Mouse (Mus musculus) kidney, postnatal 0 days (tissue): ENCODE measurements around the gene Macrod2. TPM values are rescaled to one million over a fixed set of nuclear protein-coding genes. Genes with fewer than 3 reads are reported as not detected.

ENCODE experiments used
- ATAC-seq: fragments of 200-750 bp; cut with Nextera tagmentation; replicated peaks from 2 replicates; pipeline ENCODE4 v1.8.0; 2017; ENCODE audit warnings: low read depth, moderate number of reproducible peaks, moderate TSS enrichment, moderate library complexity; ENCODE audit not compliant: low FRiP score
- DNase-seq: peaks from one replicate; pipeline ENCODE4 v3.0.0-alpha.2; 2016; ENCODE audit warnings: low spot score
- H3K27ac ChIP-seq: fragments of 300-500 bp; sonication (generic); 2 replicates; pipeline ENCODE4 v1.5.1; 2014; ENCODE audit warnings: mild to moderate bottlenecking
- H3K27me3 ChIP-seq: fragments of 300-500 bp; sonication (generic); 2 replicates; pipeline ENCODE4 v1.6.1; 2014; ENCODE audit warnings: low read length, mixed read lengths; ENCODE audit not compliant: insufficient read depth
- H3K36me3 ChIP-seq: fragments of 300-500 bp; sonication (generic); 2 replicates; pipeline ENCODE4 v1.6.1; 2014; ENCODE audit warnings: low read length, mixed read lengths; ENCODE audit not compliant: insufficient read depth
- H3K4me1 ChIP-seq: fragments of 300-500 bp; sonication (generic); replicated peaks from 2 replicates; pipeline ENCODE4 v1.6.1; 2014; ENCODE audit warnings: antibody characterized with exemption, low read length, mixed read lengths; ENCODE audit not compliant: insufficient read depth
- H3K4me2 ChIP-seq: fragments of 300-500 bp; sonication (generic); 2 replicates; pipeline ENCODE4 v1.6.1; 2014; ENCODE audit warnings: mild to moderate bottlenecking, low read length, moderate library complexity, mixed read lengths
- H3K4me3 ChIP-seq: fragments of 300-500 bp; sonication (generic); replicated peaks from 2 replicates; pipeline ENCODE4 v1.5.1; 2014; ENCODE audit warnings: low read depth, low read length
- H3K9ac ChIP-seq: fragments of 300-500 bp; sonication (generic); 2 replicates; pipeline ENCODE4 v1.6.1; 2014; ENCODE audit warnings: low read depth, low read length
- H3K9me3 ChIP-seq: fragments of 300-500 bp; sonication (generic); replicated peaks from 2 replicates; pipeline ENCODE4 v1.6.1; 2016; ENCODE audit warnings: low read length, inconsistent platforms, mixed read lengths
- CTCF ChIP-seq: IDR thresholded peaks from 2 replicates; pipeline ENCODE4 v1.5.1; 2016; ENCODE audit warnings: antibody characterized with exemption, low read depth, mild to moderate bottlenecking, moderate library complexity
- WGBS: fragments of 180-500 bp; shearing (Covaris S2); extraction: QIAGEN DNeasy Blood & Tissue Kit; methylation state at CpG from one replicate; pipeline ENCODE4 v1.1.7; 2014; 5-methylcytosine and 5-hydroxymethylcytosine counted together
- polyA plus RNA-seq: library from polyadenylated mRNA; unstranded; fragments of >200 nt; fragmentation: Nextera tagmentation; extraction: Ambion mirVana; gene quantifications from 2 replicates; pipeline ENCODE4 v1.2.1, GENCODE M21; 2015

Macrod2 gene
- polyA plus RNA-seq, 1 experiment from 2014 or later = 28.6 TPM

DNA sequence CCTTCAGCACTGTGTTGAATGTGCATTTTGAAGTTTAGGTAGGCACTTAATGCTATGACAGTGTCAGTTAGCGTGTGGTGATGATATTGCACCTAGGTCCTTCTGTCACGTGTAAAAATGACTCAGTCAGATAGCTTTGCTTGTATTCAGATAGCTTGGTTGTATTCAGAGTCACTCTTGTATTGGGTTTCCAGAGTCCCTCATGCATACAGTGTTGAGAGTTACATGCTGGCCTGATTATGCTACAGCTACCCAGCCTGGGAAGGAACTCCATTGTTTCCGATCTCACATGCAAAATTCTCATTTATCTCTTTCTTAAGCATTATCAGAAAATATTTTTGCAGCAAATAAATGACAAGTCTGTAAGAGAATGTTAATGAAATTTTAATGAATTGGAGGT lies 1187.3 kb downstream of the Macrod2 start:
- no peak for TF ChIP-seq CTCF
- no peak overlapping the region for H3K4me3 ChIP-seq
- H3K27me3 ChIP-seq = no peaks in the 10 kb centered on the region
- H3K27ac ChIP-seq = no peak overlapping the region
- H3K4me2 ChIP-seq = no peak overlapping the region
- WGBS = 58% methylated on average over 3 of the region's 3 CpGs
- no peak for DNase-seq
- no peaks in the 10 kb centered on the region for H3K36me3 ChIP-seq
- no peak overlapping the region for H3K9ac ChIP-seq
- H3K9me3 ChIP-seq = no peaks in the 10 kb centered on the region
- no peak for ATAC-seq
- no peaks in the 10 kb centered on the region for H3K4me1 ChIP-seq

- Histone ChIP-seq H3K36me3 (no peaks in the 10 kb centered on the region), H3K4me3 (no peak overlapping the region), H3K27me3 (no peaks in the 10 kb centered on the region), H3K4me2 (no peak overlapping the region), H3K27ac (no peak overlapping the region), H3K9ac (no peak overlapping the region), H3K4me1 (no peaks in the 10 kb centered on the region), H3K9me3 (no peaks in the 10 kb centered on the region)
- WGBS = 17% methylated on average over 4 of the region's 4 CpGs
- ATAC-seq (no peak), DNase-seq (no peak)
- no peak for TF ChIP-seq CTCF
Observed at GRCm38 (mm10) chr2:141582933-141583332, 1187.8 kb downstream of the Macrod2 start.

DNA sequence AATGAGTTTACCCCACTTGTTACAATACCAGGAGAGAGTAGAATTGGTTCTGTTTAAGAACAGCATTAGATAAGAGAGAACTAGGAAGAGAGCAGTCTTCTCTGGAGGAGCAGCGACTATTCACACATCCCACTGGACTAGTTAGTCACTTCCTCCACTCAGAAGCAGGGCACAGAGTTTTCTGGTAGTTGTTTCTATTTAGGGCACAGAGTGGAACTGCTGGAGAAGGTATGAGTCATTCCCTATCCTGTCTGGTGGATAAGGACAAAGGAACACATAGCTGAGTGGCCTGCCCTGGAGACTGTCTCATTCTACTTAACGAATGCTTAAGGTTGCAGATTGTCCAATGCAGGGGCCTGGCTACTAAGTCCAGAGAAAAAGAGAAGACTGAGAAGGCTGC lies 1192.2 kb downstream of the Macrod2 start:
- H3K27ac ChIP-seq = no peak overlapping the region
- TF ChIP-seq CTCF = no peak
- H3K4me2 ChIP-seq = no peak overlapping the region
- DNase-seq (peak; percentile 25), ATAC-seq (no peak)
- no peaks in the 10 kb centered on the region for H3K9me3 ChIP-seq
- no peaks in the 10 kb centered on the region for H3K36me3 ChIP-seq
- WGBS = 85% methylated on average over 2 of the region's 2 CpGs
- no peaks in the 10 kb centered on the region for H3K4me1 ChIP-seq
- no peak overlapping the region for H3K9ac ChIP-seq
- H3K27me3 ChIP-seq = no peaks in the 10 kb centered on the region
- H3K4me3 ChIP-seq = no peak overlapping the region

DNA sequence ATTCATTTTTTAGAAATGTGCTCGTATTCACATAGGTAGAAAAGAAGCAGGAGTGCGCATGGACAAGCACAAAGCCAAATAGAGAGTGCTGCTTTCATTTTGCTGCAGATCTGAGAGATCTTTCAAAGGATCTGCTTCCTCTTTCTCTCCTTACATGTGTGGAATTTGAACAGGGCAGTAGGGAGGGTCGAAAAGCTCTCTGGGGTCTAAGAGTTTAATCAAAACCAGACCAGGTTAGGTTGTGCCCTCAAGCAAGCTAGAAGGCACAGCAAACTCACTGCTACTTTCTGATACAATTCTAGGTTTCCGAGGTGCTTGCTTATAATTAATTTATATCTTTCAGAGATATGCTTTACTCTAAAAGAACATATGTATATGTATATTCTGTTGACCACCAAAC lies 1196.2 kb downstream of the Macrod2 start:
- ATAC-seq = no peak
- Histone ChIP-seq H3K4me1 (no peaks in the 10 kb centered on the region), H3K4me3 (no peak overlapping the region), H3K27me3 (no peaks in the 10 kb centered on the region), H3K9me3 (no peaks in the 10 kb centered on the region), H3K4me2 (no peak overlapping the region), H3K9ac (no peak overlapping the region), H3K36me3 (no peaks in the 10 kb centered on the region), H3K27ac (no peak overlapping the region)
- 57% methylated on average over 4 of the region's 4 CpGs for WGBS
- no peak for DNase-seq
- TF ChIP-seq CTCF = no peak

GRCm38 (mm10) chr2:141594811-141595210 lies 1199.7 kb downstream of the Macrod2 start:
- H3K9me3 ChIP-seq = no peaks in the 10 kb centered on the region
- H3K4me1 ChIP-seq = no peaks in the 10 kb centered on the region
- H3K27me3 ChIP-seq = no peaks in the 10 kb centered on the region
- ATAC-seq (no peak), DNase-seq (no peak)
- 69% methylated on average over 4 of the region's 4 CpGs for WGBS
- no peak overlapping the region for H3K4me3 ChIP-seq
- no peak overlapping the region for H3K9ac ChIP-seq
- no peak overlapping the region for H3K4me2 ChIP-seq
- no peaks in the 10 kb centered on the region for H3K36me3 ChIP-seq
- H3K27ac ChIP-seq = no peak overlapping the region
- no peak for TF ChIP-seq CTCF

DNA sequence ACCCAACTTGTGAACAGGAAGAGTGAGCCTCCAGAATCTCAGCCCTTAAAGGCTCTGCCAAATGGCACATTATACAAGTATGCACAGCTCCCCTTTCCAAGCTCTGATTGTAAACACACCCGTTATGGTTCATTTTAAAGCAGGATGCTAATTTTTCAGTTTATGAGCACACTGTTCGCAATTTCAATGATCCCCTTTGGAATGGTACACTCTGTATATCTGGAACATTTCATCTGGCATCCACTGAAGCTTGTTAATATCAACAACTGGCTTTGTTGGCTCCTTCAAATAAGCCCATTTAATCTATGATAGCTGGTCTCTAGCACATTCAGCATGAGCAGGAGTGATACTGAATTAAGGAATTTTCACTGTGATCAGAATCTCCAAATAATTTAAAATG lies 1222.6 kb downstream of the Macrod2 start:
- H3K36me3 ChIP-seq = no peaks in the 10 kb centered on the region
- no peak for TF ChIP-seq CTCF
- H3K27me3 ChIP-seq = no peaks in the 10 kb centered on the region
- no peak overlapping the region for H3K4me2 ChIP-seq
- H3K9ac ChIP-seq = no peak overlapping the region
- ATAC-seq (no peak), DNase-seq (no peak)
- H3K4me3 ChIP-seq = no peak overlapping the region
- WGBS = 86% methylated on average over 2 of the region's 2 CpGs
- no peak overlapping the region for H3K27ac ChIP-seq
- no peaks in the 10 kb centered on the region for H3K9me3 ChIP-seq
- H3K4me1 ChIP-seq = no peaks in the 10 kb centered on the region

DNA sequence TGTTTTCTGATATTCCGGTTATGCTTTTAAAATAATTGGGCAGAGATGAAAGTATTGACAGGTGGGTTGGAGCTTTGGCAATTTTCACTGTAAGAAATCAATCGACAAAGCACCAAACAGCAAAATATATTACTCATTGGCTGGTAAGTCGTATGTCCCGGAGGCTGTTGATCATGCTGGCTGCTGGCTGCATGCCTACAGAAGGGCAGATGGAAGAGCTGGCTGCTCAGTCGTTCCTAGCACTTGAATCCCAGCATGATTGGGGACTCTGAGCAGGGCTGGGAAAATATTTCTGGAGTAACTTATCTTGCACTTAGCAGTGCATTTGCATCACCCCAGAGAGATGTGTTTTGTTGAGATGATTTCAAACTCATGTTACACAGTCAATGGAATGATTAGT lies 1223.1 kb downstream of the Macrod2 start:
- DNase-seq (no peak), ATAC-seq (no peak)
- no peaks in the 10 kb centered on the region for H3K4me1 ChIP-seq
- H3K27me3 ChIP-seq = no peaks in the 10 kb centered on the region
- TF ChIP-seq CTCF = no peak
- no peaks in the 10 kb centered on the region for H3K9me3 ChIP-seq
- no peaks in the 10 kb centered on the region for H3K36me3 ChIP-seq
- no peak overlapping the region for H3K9ac ChIP-seq
- no peak overlapping the region for H3K27ac ChIP-seq
- no peak overlapping the region for H3K4me3 ChIP-seq
- H3K4me2 ChIP-seq = no peak overlapping the region
- WGBS = 79% methylated on average over 5 of the region's 5 CpGs
